Mouse (Mus musculus) liver, adult 2 months (tissue): Measurements from ENCODE around the gene Nek8. TPM values are rescaled to one million over a fixed set of nuclear protein-coding genes. Genes with fewer than 3 reads are reported as not detected.
"Not testable (repeated sequence)": the region's sequence is repeated elsewhere in the genome, so short reads cannot be mapped to it uniquely, and the experiment has no call there.

Source experiments
- DNase-seq: peaks from one replicate; pipeline ENCODE4 v3.0.0-alpha.2; 2011; ENCODE audit warnings: low read depth, low spot score; ENCODE audit errors: extremely low read depth
- H3K27ac ChIP-seq: fragments of 200-500 bp; replicated peaks from 2 replicates; pipeline ENCODE4 v1.5.1; 2012; ENCODE audit warnings: low read depth, mild to moderate bottlenecking, control low read depth, inconsistent platforms, low read length; ENCODE audit not compliant: insufficient read depth
- H3K27me3 ChIP-seq: fragments of 200-500 bp; 2 replicates; pipeline ENCODE4 v1.6.1; 2012; ENCODE audit warnings: mild to moderate bottlenecking, moderate library complexity, low read length, inconsistent platforms; ENCODE audit not compliant: control insufficient read depth, insufficient read depth
- H3K36me3 ChIP-seq: fragments of 200-500 bp; 2 replicates; pipeline ENCODE4 v1.6.1; 2012; ENCODE audit warnings: low read length, inconsistent platforms; ENCODE audit not compliant: control insufficient read depth, insufficient read depth
- H3K4me1 ChIP-seq: fragments of 200-500 bp; 2 replicates; pipeline ENCODE4 v1.6.1; 2011; ENCODE audit warnings: low read length; ENCODE audit not compliant: control insufficient read depth, insufficient read depth
- H3K4me3 ChIP-seq: fragments of 200-500 bp; 2 replicates; pipeline ENCODE4 v1.5.1; 2011; ENCODE audit warnings: low read depth, mild to moderate bottlenecking, control low read depth, low read length, moderate library complexity; ENCODE audit not compliant: insufficient read depth
- H3K79me2 ChIP-seq: fragments of 200-500 bp; 2 replicates; pipeline ENCODE4 v1.6.1; 2012; ENCODE audit warnings: inconsistent platforms, mild to moderate bottlenecking, low read length, moderate library complexity; ENCODE audit not compliant: control insufficient read depth, insufficient read depth
- H3K9ac ChIP-seq: fragments of 200-500 bp; 2 replicates; pipeline ENCODE4 v1.6.1; 2012; ENCODE audit warnings: low read depth, mild to moderate bottlenecking, control low read depth, inconsistent platforms, low read length
- CTCF ChIP-seq: fragments of 200-500 bp; IDR thresholded peaks from 2 replicates; pipeline ENCODE4 v1.5.1; 2011; ENCODE audit warnings: low read depth, low read length, control low read depth
- POLR2A ChIP-seq: fragments of 200-500 bp; IDR thresholded peaks from 2 replicates; pipeline ENCODE4 v1.6.1; 2011; ENCODE audit warnings: low read length, control low read depth; ENCODE audit not compliant: insufficient read depth; ENCODE audit errors: extremely low read depth
- WGBS: fragments of 180-500 bp; shearing (Covaris S2); methylation state at CpG from one replicate; pipeline ENCODE4 v1.1.7; 2018; 5-methylcytosine and 5-hydroxymethylcytosine counted together
- polyA plus RNA-seq: library from polyadenylated mRNA; depleted of rRNA; stranded (reverse); fragments of >200 nt; gene quantifications from 2 replicates; pipeline ENCODE4 v1.2.3, GENCODE M21; 2012
- total RNA-seq: library from RNA; depleted of rRNA; stranded (reverse); fragments of >200 nt; gene quantifications from 2 replicates; pipeline ENCODE4 v1.2.3, GENCODE M21; 2014

Gene Nek8
- total and polyA plus RNA-seq, 2 experiments = 4.1 to 7.2 TPM

- Histone ChIP-seq H3K27ac (peak within 1 kb of the TSS; percentile 29), H3K4me1 (peaks cover 2% of the 10 kb centered on the region; the same call in 1 of the 2 replicates), H3K36me3 (no peaks in the 10 kb centered on the region), H3K79me2 (no peaks in the 10 kb centered on the region), H3K4me3 (peak within 1 kb of the TSS; percentile 73), H3K27me3 (no peaks in the 10 kb centered on the region), H3K9ac (peak within 1 kb of the TSS; percentile 86)
- no peak for DNase-seq
- 2% methylated on average over 80 of the region's 80 CpGs for WGBS
- TF ChIP-seq POLR2A = peak; percentile 22; the same call in 1 of the 2 replicates
- TF ChIP-seq CTCF = no peak
Observed at GRCm38 (mm10) chr11:78188331-78189233, 12.1 kb upstream of the Nek8 start, which contains the start of gene Rab34. Gene Rab34, plus strand, starts transcription at chr11:78188430.

- not testable (repeated sequence) for DNase-seq, H3K27me3 ChIP-seq, H3K4me3 ChIP-seq, H3K27ac ChIP-seq, H3K9ac ChIP-seq, H3K79me2 ChIP-seq, H3K4me1 ChIP-seq
- H3K36me3 ChIP-seq = peaks cover 18% of the 10 kb centered on the region
- WGBS = 90% methylated on average over 6 of the region's 6 CpGs
Observed at GRCm38 (mm10) chr11:78184702-78185101, 8.2 kb upstream of the Nek8 start.

GRCm38 (mm10) chr11:78183884-78184514 lies 7.5 kb upstream of the Nek8 start:
- Histone ChIP-seq H3K36me3 (peaks cover 19% of the 10 kb centered on the region), H3K27me3 (no peaks in the 10 kb centered on the region), H3K4me3 (peak overlapping the region; percentile 8; the same call in 1 of the 2 replicates), H3K9ac (peak overlapping the region; percentile 62), H3K79me2 (peaks cover 5% of the 10 kb centered on the region; the same call in 1 of the 2 replicates), H3K4me1 (peaks cover 7% of the 10 kb centered on the region), H3K27ac (no peak overlapping the region; the same call in 1 of the 2 replicates)
- peak; percentile 46 for DNase-seq
- WGBS = 28% methylated on average over 10 of the region's 10 CpGs
- TF ChIP-seq CTCF = no peak
- no peak for TF ChIP-seq POLR2A

- TF ChIP-seq CTCF (peak; percentile 20; the same call in 1 of the 2 replicates), POLR2A (peak; percentile 72; the same call in 1 of the 2 replicates)
- Histone ChIP-seq H3K79me2 (peaks cover 5% of the 10 kb centered on the region; the same call in 1 of the 2 replicates), H3K27ac (peak within 1 kb of the TSS; percentile 54), H3K4me3 (peak within 1 kb of the TSS; percentile 73), H3K9ac (peak within 1 kb of the TSS; percentile 87), H3K36me3 (peaks cover 19% of the 10 kb centered on the region), H3K27me3 (no peaks in the 10 kb centered on the region), H3K4me1 (peaks cover 7% of the 10 kb centered on the region)
- DNase-seq = peak; percentile 95
- WGBS = under 1% methylated on average over 38 of the region's 38 CpGs
Observed at GRCm38 (mm10) chr11:78182961-78183844, 6.7 kb upstream of the Nek8 start, which contains the start of gene Rpl23a. Gene Rpl23a, minus strand, starts transcription at chr11:78183584.

GRCm38 (mm10) chr11:78182450-78182849 lies 6.0 kb upstream of the Nek8 start:
- Histone ChIP-seq H3K36me3 (peaks cover 19% of the 10 kb centered on the region), H3K27me3 (no peaks in the 10 kb centered on the region), H3K27ac (peak overlapping the region; percentile 54; the same call in 1 of the 2 replicates), H3K4me1 (peaks cover 5% of the 10 kb centered on the region), H3K4me3 (peak overlapping the region; percentile 73), H3K79me2 (peaks cover 5% of the 10 kb centered on the region; the same call in 1 of the 2 replicates), H3K9ac (peak overlapping the region; percentile 87)
- peak; percentile 23 for DNase-seq
- TF ChIP-seq POLR2A = no peak
- TF ChIP-seq CTCF = no peak
- 4% methylated on average over 7 of the region's 7 CpGs for WGBS
